19 mouse cellular contexts compared by ENCODE assay signal in the genomic region with DNA sequence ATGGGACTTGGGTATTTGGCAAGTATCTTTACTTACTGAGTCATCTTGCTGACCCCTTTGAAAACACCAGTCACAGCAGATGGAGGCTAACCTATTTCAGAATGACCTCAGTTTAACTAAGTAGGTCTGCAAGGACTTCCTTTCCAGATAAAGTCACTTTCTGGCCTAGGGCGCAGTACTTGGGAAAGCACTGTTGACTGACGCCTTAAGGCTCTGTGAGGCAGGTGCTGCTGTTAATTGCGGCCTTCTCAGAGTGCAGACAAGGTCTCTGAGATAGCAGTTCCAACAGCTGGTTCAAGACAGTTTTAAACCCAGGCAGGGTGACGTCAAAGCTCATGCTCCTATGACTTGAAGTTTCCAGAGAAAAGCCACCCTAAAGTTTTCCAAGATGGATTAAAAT.
DNase-seq lines count a peak whose midpoint lies in the region; ATAC-seq and TF ChIP-seq lines count a peak whose summit lies in the region.
"Had no signal": no experiment of that assay in that cellular context is flagged by ENCODE, and none has a peak within 500 bp of the region (broad histone marks: within the 10 kb centered on the region; RNA-seq: fewer than 3 reads in every experiment).

No protein-coding gene starts in this region.

- H3K4me1 ChIP-seq in testis, adult 2 months (ENCODE audit: control insufficient read depth, insufficient read depth, low read length), result no peaks in the 10 kb centered on the region; the same call in 1 of the 2 replicates
- H3K4me1 ChIP-seq in midbrain, embryonic 13.5 days (replicated peaks), result 0 out of 2 replicates have a peak, but pooled peaks cover 6% of the 10 kb centered on the region
- H3K4me1 ChIP-seq: forebrain, embryonic 13.5 days had no signal

- H3K27ac ChIP-seq in gastrocnemius, adult 2 months, result peak overlapping the region; percentile 43
- H3K27ac ChIP-seq in testis, adult 2 months (ENCODE audit: control insufficient read depth, insufficient read depth, low read depth, low read length), result peak overlapping the region; percentile 44; the same call in 1 of the 2 replicates
- no peak overlapping the region for H3K27ac ChIP-seq in midbrain, embryonic 13.5 days
- H3K27ac ChIP-seq: forebrain, embryonic 10.5 days; forebrain, embryonic 13.5 days; heart, embryonic 10.5 days; hindbrain, embryonic 12.5 days; hindbrain, embryonic 15.5 days had no signal

- DNase-seq in gastrocnemius, adult 2 months, result peak; percentile 31
- no peak for DNase-seq in gastrocnemius, postnatal 36 days
- DNase-seq in heart, adult 8-10 months (ENCODE audit: low spot score), result peak; percentile 31
- DNase-seq in heart, postnatal 14 days, result no peak
- no peak for DNase-seq in testis, postnatal 14 days (ENCODE audit: low spot score)
- DNase-seq: adrenal gland, adult 8-10 months; adrenal gland, postnatal 25 days; cerebellum, adult 11-12 months; cerebellum, adult 8-10 months; cerebellum, postnatal 10 days; gastrocnemius, postnatal 14 days had no signal

- intact Hi-C loops in gastrocnemius, adult 2 months (cut with DNase I), result no loop called here
- intact Hi-C loops in gastrocnemius, postnatal 36 days (cut with DNase I), result no loop called here
- intact Hi-C loops in heart, postnatal 14 days (cut with DNase I), result loop anchor here (2.0 kb wide), 1 partner anchor 17 kb away; no protein-coding TSS in a partner anchor

- WGBS in midbrain, embryonic 13.5 days, result 93% methylated on average over 4 of the region's 4 CpGs

- no peaks in the 10 kb centered on the region for H3K9me3 ChIP-seq in midbrain, embryonic 13.5 days
- H3K9me3 ChIP-seq: forebrain, embryonic 10.5 days; forebrain, embryonic 13.5 days; heart, embryonic 10.5 days; hindbrain, embryonic 12.5 days; hindbrain, embryonic 15.5 days had no signal

- H3K36me3 ChIP-seq in testis, adult 2 months (ENCODE audit: control insufficient read depth, insufficient read depth, low read length), result no peaks in the 10 kb centered on the region
- no peaks in the 10 kb centered on the region for H3K36me3 ChIP-seq in midbrain, embryonic 13.5 days
- H3K36me3 ChIP-seq: forebrain, embryonic 10.5 days; heart, embryonic 10.5 days; hindbrain, embryonic 12.5 days; hindbrain, embryonic 15.5 days had no signal

- no peak for ATAC-seq in midbrain, embryonic 13.5 days
- ATAC-seq: forebrain, embryonic 13.5 days; forebrain, embryonic 16.5 days had no signal

- H3K9ac ChIP-seq in midbrain, embryonic 13.5 days (replicated peaks), result no peak overlapping the region
- H3K9ac ChIP-seq: forebrain, embryonic 13.5 days; hindbrain, embryonic 12.5 days; hindbrain, embryonic 15.5 days had no signal

- no peak for TF ChIP-seq CTCF in gastrocnemius, adult 2 months (IDR thresholded peaks at IDR 0.05)
- TF ChIP-seq CTCF in testis, adult 2 months (IDR thresholded peaks at IDR 0.05; ENCODE audit: control insufficient read depth, insufficient read depth, insufficient replicate concordance, low read depth, low read length), result no peak

- H3K4me3 ChIP-seq in gastrocnemius, adult 2 months, result no peak overlapping the region
- no peak overlapping the region for H3K4me3 ChIP-seq in testis, adult 2 months (ENCODE audit: control insufficient read depth, low read depth, low read length)
- H3K4me3 ChIP-seq in midbrain, embryonic 13.5 days (replicated peaks), result no peak overlapping the region
- H3K4me3 ChIP-seq: forebrain, embryonic 10.5 days; forebrain, embryonic 13.5 days; heart, embryonic 10.5 days; hindbrain, embryonic 12.5 days; hindbrain, embryonic 15.5 days had no signal

- H3K4me2 ChIP-seq in midbrain, embryonic 13.5 days (replicated peaks), result no peak overlapping the region
- H3K4me2 ChIP-seq: forebrain, embryonic 13.5 days; hindbrain, embryonic 12.5 days; hindbrain, embryonic 15.5 days had no signal

- no peak for TF ChIP-seq POLR2A in testis, adult 2 months (IDR thresholded peaks at IDR 0.05; ENCODE audit: control insufficient read depth, low read depth, low read length)

- H3K27me3 ChIP-seq in testis, adult 2 months (ENCODE audit: control insufficient read depth, insufficient read depth, low read length), result no peaks in the 10 kb centered on the region
- no peaks in the 10 kb centered on the region for H3K27me3 ChIP-seq in midbrain, embryonic 13.5 days
- H3K27me3 ChIP-seq: forebrain, embryonic 13.5 days; hindbrain, embryonic 12.5 days; hindbrain, embryonic 15.5 days had no signal

Comparison
In these comparisons a context has a peak if more than half of its experiments do, and no peak if none do; other contexts are left out.
1. DNase-seq: peak in gastrocnemius, adult 2 months (single experiment) and heart, adult 8-10 months (single experiment); none in gastrocnemius, postnatal 36 days (0 of 2), heart, postnatal 14 days (0 of 2) and testis, postnatal 14 days (single experiment).